Mouse (Mus musculus) spleen, adult 2 months (tissue): ENCODE measurements around the gene Poldip2. TPM values are rescaled to one million over a fixed set of nuclear protein-coding genes. Genes with fewer than 3 reads are reported as not detected.

Experiments used
- DNase-seq, 2 experiments: peaks; one replicate each; pipeline versions ENCODE4 v3.0.0 to v3.0.0-alpha.2; 2012 to 2021; ENCODE audit warnings: low spot score in 2 of 2, low read depth in 1 of 2
- H3K27ac ChIP-seq: fragments of 200-500 bp; 2 replicates; pipeline ENCODE4 v1.5.1; 2012; ENCODE audit warnings: low read length, inconsistent platforms; ENCODE audit not compliant: insufficient read depth
- H3K27me3 ChIP-seq: fragments of 200-500 bp; 2 replicates; pipeline ENCODE4 v1.6.1; 2012; ENCODE audit warnings: mild to moderate bottlenecking, moderate library complexity, low read length, inconsistent platforms; ENCODE audit not compliant: control insufficient read depth, insufficient read depth
- H3K36me3 ChIP-seq: fragments of 200-500 bp; 2 replicates; pipeline ENCODE4 v1.6.1; 2012; ENCODE audit warnings: mild to moderate bottlenecking, low read length, inconsistent platforms; ENCODE audit not compliant: control insufficient read depth, insufficient read depth
- H3K4me1 ChIP-seq: fragments of 200-500 bp; 2 replicates; pipeline ENCODE4 v1.6.1; 2011; ENCODE audit warnings: inconsistent platforms; ENCODE audit not compliant: control insufficient read depth, insufficient read depth, insufficient read length
- H3K4me3 ChIP-seq: fragments of 200-500 bp; 2 replicates; pipeline ENCODE4 v1.5.1; 2011; ENCODE audit warnings: mild to moderate bottlenecking, inconsistent platforms; ENCODE audit not compliant: insufficient read depth, insufficient read length; ENCODE audit errors: extremely low read depth
- CTCF ChIP-seq: fragments of 200-500 bp; IDR thresholded peaks from 2 replicates; pipeline ENCODE4 v1.5.1; 2011; ENCODE audit warnings: mild to moderate bottlenecking, inconsistent platforms; ENCODE audit not compliant: insufficient read depth, insufficient read length, insufficient replicate concordance; ENCODE audit errors: extremely low read depth
- POLR2A ChIP-seq: fragments of 200-500 bp; IDR thresholded peaks from 2 replicates; pipeline ENCODE4 v1.6.1; 2011; ENCODE audit warnings: low read depth, low read length, inconsistent platforms
- WGBS: fragments of 180-500 bp; shearing (Covaris S2); methylation state at CpG from one replicate; pipeline ENCODE4 v1.1.7; 2018; 5-methylcytosine and 5-hydroxymethylcytosine counted together
- polyA plus RNA-seq: library from polyadenylated mRNA; depleted of rRNA; stranded (reverse); fragments of >200 nt; gene quantifications from 2 replicates; pipeline ENCODE4 v1.2.3, GENCODE M21; 2012

Gene Poldip2
- polyA plus RNA-seq, 1 experiment: 22.7 TPM

GRCm38 (mm10) chr11:78467515-78467914 lies 44.5 kb upstream of the Poldip2 start:
- Histone ChIP-seq H3K27ac (no peak overlapping the region), H3K4me1 (peaks cover 3% of the 10 kb centered on the region; the same call in 1 of the 2 replicates), H3K36me3 (no peaks in the 10 kb centered on the region), H3K4me3 (no peak overlapping the region), H3K27me3 (no peaks in the 10 kb centered on the region)
- TF ChIP-seq CTCF: no peak
- no peak for TF ChIP-seq POLR2A
- 81% methylated on average over 7 of the region's 7 CpGs for WGBS
- DNase-seq: no peak

- no peak overlapping the region for H3K27ac ChIP-seq
- DNase-seq: no peak
- no peaks in the 10 kb centered on the region for H3K36me3 ChIP-seq
- TF ChIP-seq POLR2A (no peak), CTCF (no peak)
- WGBS: 58% methylated on average over 3 of the region's 3 CpGs
- no peaks in the 10 kb centered on the region for H3K27me3 ChIP-seq
- peaks cover 3% of the 10 kb centered on the region; the same call in 1 of the 2 replicates for H3K4me1 ChIP-seq
- H3K4me3 ChIP-seq: no peak overlapping the region
Observed at GRCm38 (mm10) chr11:78467932-78468331, 44.1 kb upstream of the Poldip2 start.

- Histone ChIP-seq H3K36me3 (no peaks in the 10 kb centered on the region), H3K27ac (no peak overlapping the region), H3K27me3 (no peaks in the 10 kb centered on the region), H3K4me3 (no peak overlapping the region), H3K4me1 (no peaks in the 10 kb centered on the region)
- TF ChIP-seq POLR2A (no peak), CTCF (no peak)
- 91% methylated on average over 10 of the region's 10 CpGs for WGBS
- DNase-seq: no peak
Observed at GRCm38 (mm10) chr11:78471326-78472103, 40.5 kb upstream of the Poldip2 start.

- WGBS: 23% methylated on average over 3 of the region's 3 CpGs
- H3K36me3 ChIP-seq: no peaks in the 10 kb centered on the region
- no peaks in the 10 kb centered on the region for H3K27me3 ChIP-seq
- TF ChIP-seq POLR2A: no peak
- TF ChIP-seq CTCF: no peak
- DNase-seq: no peak
- no peaks in the 10 kb centered on the region for H3K4me1 ChIP-seq
- no peak overlapping the region for H3K4me3 ChIP-seq
- H3K27ac ChIP-seq: no peak overlapping the region
Observed at GRCm38 (mm10) chr11:78475289-78475688, 36.7 kb upstream of the Poldip2 start.

GRCm38 (mm10) chr11:78483639-78484038 lies 28.4 kb upstream of the Poldip2 start:
- 54% methylated on average over 7 of the region's 7 CpGs for WGBS
- Histone ChIP-seq H3K27ac (no peak overlapping the region), H3K27me3 (no peaks in the 10 kb centered on the region), H3K4me1 (no peaks in the 10 kb centered on the region), H3K4me3 (no peak overlapping the region), H3K36me3 (no peaks in the 10 kb centered on the region)
- TF ChIP-seq CTCF: no peak
- no peak for TF ChIP-seq POLR2A
- DNase-seq: no peak

GRCm38 (mm10) chr11:78488168-78488567 lies 23.8 kb upstream of the Poldip2 start:
- peaks cover 6% of the 10 kb centered on the region; the same call in 1 of the 2 replicates for H3K27me3 ChIP-seq
- peak in 1 of 2 experiments; percentile 53 for DNase-seq
- H3K4me3 ChIP-seq: no peak overlapping the region
- no peak overlapping the region for H3K27ac ChIP-seq
- 4% methylated on average over 8 of the region's 8 CpGs for WGBS
- TF ChIP-seq CTCF (peak; percentile 62; the same call in 1 of the 2 replicates), POLR2A (no peak)
- peaks cover 4% of the 10 kb centered on the region for H3K4me1 ChIP-seq
- H3K36me3 ChIP-seq: no peaks in the 10 kb centered on the region

- Histone ChIP-seq H3K36me3 (no peaks in the 10 kb centered on the region), H3K4me1 (peaks cover 4% of the 10 kb centered on the region), H3K27me3 (peaks cover 6% of the 10 kb centered on the region; the same call in 1 of the 2 replicates), H3K4me3 (no peak overlapping the region), H3K27ac (no peak overlapping the region)
- DNase-seq: no peak
- 10% methylated on average over 48 of the region's 48 CpGs for WGBS
- TF ChIP-seq CTCF: no peak
- TF ChIP-seq POLR2A: no peak
Observed at GRCm38 (mm10) chr11:78490781-78491241, 21.2 kb upstream of the Poldip2 start.
